Mouse (Mus musculus) liver, embryonic 13.5 days (tissue): ENCODE measurements at regions not wholly inside any gene's neighbourhood (a gene's known extent, or its start where the extent isn't known, plus 50 kb on each side); places are given as distances from the start of the nearest gene placed in this dataset.

ENCODE experiments used
- ATAC-seq: fragments of 200-750 bp; cut with Nextera tagmentation; 2 replicates; pipeline ENCODE4 v1.8.0; 2017; ENCODE audit warnings: low read depth, mild to moderate bottlenecking, moderate number of reproducible peaks, moderate library complexity
- DNase-seq: peaks from one replicate; pipeline ENCODE4 v3.0.0; 2022
- H3K27ac ChIP-seq: fragments of 300-500 bp; sonication (generic); 2 replicates; pipeline ENCODE4 v1.5.1; 2015; ENCODE audit warnings: moderate library complexity, mild to moderate bottlenecking, inconsistent platforms
- H3K27me3 ChIP-seq: fragments of 300-500 bp; sonication (generic); 2 replicates; pipeline ENCODE4 v1.6.1; 2015; ENCODE audit warnings: mild to moderate bottlenecking, inconsistent platforms
- H3K36me3 ChIP-seq: fragments of 300-500 bp; sonication (generic); 2 replicates; pipeline ENCODE4 v1.6.1; 2015; ENCODE audit warnings: mild to moderate bottlenecking, inconsistent platforms
- H3K4me1 ChIP-seq: fragments of 300-500 bp; sonication (generic); replicated peaks from 2 replicates; pipeline ENCODE4 v1.6.1; 2015; ENCODE audit warnings: inconsistent platforms
- H3K4me2 ChIP-seq: fragments of 300-500 bp; sonication (generic); 2 replicates; pipeline ENCODE4 v1.6.1; 2015; ENCODE audit warnings: inconsistent platforms, mild to moderate bottlenecking, moderate library complexity
- H3K4me3 ChIP-seq: fragments of 300-500 bp; sonication (generic); replicated peaks from 2 replicates; pipeline ENCODE4 v1.5.1; 2015; ENCODE audit warnings: mild to moderate bottlenecking, inconsistent platforms
- H3K9ac ChIP-seq: fragments of 300-500 bp; sonication (generic); 2 replicates; pipeline ENCODE4 v1.6.1; 2015; ENCODE audit warnings: mild to moderate bottlenecking, inconsistent platforms
- H3K9me3 ChIP-seq: fragments of 300-500 bp; sonication (generic); replicated peaks from 2 replicates; pipeline ENCODE4 v1.6.1; 2016; ENCODE audit warnings: inconsistent platforms
- WGBS: fragments of 180-500 bp; shearing (Covaris S2); methylation state at CpG from one replicate; pipeline ENCODE4 v1.1.7; 2015; ENCODE audit not compliant: insufficient replicate concordance; 5-methylcytosine and 5-hydroxymethylcytosine counted together

GRCm38 (mm10) chr3:118443742-118444332 is 118.1 kb upstream of the Dpyd start:
- 48% methylated on average over 8 of the region's 8 CpGs for WGBS

GRCm38 (mm10) chr3:118445360-118445759 is 116.6 kb upstream of the Dpyd start:
- no peak for ATAC-seq

More at GRCm38 (mm10) chr3:118443742-118444332, 118.1 kb upstream of the Dpyd start:
- H3K9me3 ChIP-seq = no peaks in the 10 kb centered on the region
- no peak for DNase-seq
- H3K27me3 ChIP-seq = no peaks in the 10 kb centered on the region
- H3K27ac ChIP-seq = no peak overlapping the region
- H3K4me1 ChIP-seq = no peaks in the 10 kb centered on the region
- H3K9ac ChIP-seq = no peak overlapping the region
- no peak overlapping the region for H3K4me2 ChIP-seq
- H3K4me3 ChIP-seq = no peak overlapping the region
- no peak for ATAC-seq
- no peaks in the 10 kb centered on the region for H3K36me3 ChIP-seq

GRCm38 (mm10) chr3:118459636-118460035 is 102.3 kb upstream of the Dpyd start:
- H3K27ac ChIP-seq = no peak overlapping the region
- no peaks in the 10 kb centered on the region for H3K9me3 ChIP-seq
- no peak overlapping the region for H3K4me3 ChIP-seq
- H3K4me1 ChIP-seq = no peaks in the 10 kb centered on the region
- H3K36me3 ChIP-seq = no peaks in the 10 kb centered on the region
- 59% methylated on average over 2 of the region's 2 CpGs for WGBS
- H3K9ac ChIP-seq = no peak overlapping the region
- ATAC-seq (no peak), DNase-seq (no peak)
- no peak overlapping the region for H3K4me2 ChIP-seq
- no peaks in the 10 kb centered on the region for H3K27me3 ChIP-seq

More at GRCm38 (mm10) chr3:118445360-118445759, 116.6 kb upstream of the Dpyd start:
- H3K27ac ChIP-seq = no peak overlapping the region
- no peaks in the 10 kb centered on the region for H3K9me3 ChIP-seq
- H3K9ac ChIP-seq = no peak overlapping the region
- no peaks in the 10 kb centered on the region for H3K27me3 ChIP-seq
- H3K4me3 ChIP-seq = no peak overlapping the region
- WGBS = 74% methylated on average over 4 of the region's 4 CpGs
- no peaks in the 10 kb centered on the region for H3K4me1 ChIP-seq
- H3K4me2 ChIP-seq = no peak overlapping the region
- no peak for DNase-seq
- no peaks in the 10 kb centered on the region for H3K36me3 ChIP-seq

DNA sequence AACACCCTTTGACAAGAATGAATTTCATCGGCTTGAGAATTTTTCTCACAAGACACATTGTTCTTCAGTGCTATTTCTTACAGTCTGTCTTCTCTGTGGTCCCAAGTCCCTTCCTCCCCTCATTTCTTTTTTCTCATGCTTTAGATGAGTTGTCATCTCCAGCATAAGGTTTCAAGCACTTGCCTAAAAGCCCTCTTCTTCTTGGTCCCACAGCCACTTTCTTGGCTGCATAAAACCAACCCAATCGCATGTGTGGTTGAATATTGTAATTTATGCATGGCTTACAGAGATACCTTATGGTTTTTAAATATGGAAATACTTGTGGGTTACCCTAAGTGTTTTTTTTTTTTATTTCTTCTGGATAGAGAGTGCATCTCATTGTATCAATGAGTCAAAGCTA is 96.3 kb upstream of the Dpyd start:
- WGBS = 70% methylated on average over 2 of the region's 2 CpGs
- no peaks in the 10 kb centered on the region for H3K4me1 ChIP-seq
- no peak overlapping the region for H3K27ac ChIP-seq
- no peak overlapping the region for H3K9ac ChIP-seq
- DNase-seq (no peak), ATAC-seq (no peak)
- H3K36me3 ChIP-seq = no peaks in the 10 kb centered on the region
- no peak overlapping the region for H3K4me3 ChIP-seq
- H3K9me3 ChIP-seq = no peaks in the 10 kb centered on the region
- no peaks in the 10 kb centered on the region for H3K27me3 ChIP-seq
- H3K4me2 ChIP-seq = no peak overlapping the region

GRCm38 (mm10) chr3:118472215-118472799 is 89.6 kb upstream of the Dpyd start:
- WGBS = 63% methylated on average over 10 of the region's 10 CpGs
- Histone ChIP-seq H3K36me3 (no peaks in the 10 kb centered on the region), H3K27me3 (no peaks in the 10 kb centered on the region), H3K4me1 (no peaks in the 10 kb centered on the region), H3K4me3 (no peak overlapping the region), H3K9ac (no peak overlapping the region), H3K9me3 (no peaks in the 10 kb centered on the region), H3K27ac (no peak overlapping the region), H3K4me2 (no peak overlapping the region)
- no peak for ATAC-seq
- DNase-seq = no peak

- H3K27ac ChIP-seq = no peak overlapping the region
- 74% methylated on average over 8 of the region's 8 CpGs for WGBS
- H3K4me3 ChIP-seq = no peak overlapping the region
- DNase-seq = no peak
- ATAC-seq = no peak
- no peaks in the 10 kb centered on the region for H3K36me3 ChIP-seq
- no peaks in the 10 kb centered on the region for H3K9me3 ChIP-seq
- H3K4me1 ChIP-seq = no peaks in the 10 kb centered on the region
- no peaks in the 10 kb centered on the region for H3K27me3 ChIP-seq
- H3K4me2 ChIP-seq = no peak overlapping the region
- no peak overlapping the region for H3K9ac ChIP-seq
These were observed 83.9 kb upstream of the Dpyd start for GRCm38 (mm10) chr3:118478065-118478464.

GRCm38 (mm10) chr3:118480515-118481248 is 81.2 kb upstream of the Dpyd start:
- ATAC-seq = no peak
- H3K4me2 ChIP-seq = no peak overlapping the region
- no peaks in the 10 kb centered on the region for H3K9me3 ChIP-seq
- H3K36me3 ChIP-seq = no peaks in the 10 kb centered on the region
- no peak overlapping the region for H3K27ac ChIP-seq
- no peak overlapping the region for H3K4me3 ChIP-seq
- H3K9ac ChIP-seq = no peak overlapping the region
- H3K27me3 ChIP-seq = no peaks in the 10 kb centered on the region
- no peaks in the 10 kb centered on the region for H3K4me1 ChIP-seq
- DNase-seq = no peak
- 62% methylated on average over 8 of the region's 8 CpGs for WGBS

GRCm38 (mm10) chr3:118485966-118486365 is 76.0 kb upstream of the Dpyd start:
- Histone ChIP-seq H3K36me3 (no peaks in the 10 kb centered on the region), H3K4me2 (no peak overlapping the region), H3K4me1 (no peaks in the 10 kb centered on the region), H3K27me3 (no peaks in the 10 kb centered on the region), H3K4me3 (no peak overlapping the region), H3K9ac (no peak overlapping the region), H3K27ac (no peak overlapping the region), H3K9me3 (no peaks in the 10 kb centered on the region)
- ATAC-seq (no peak), DNase-seq (no peak)
- 34% methylated on average over 2 of the region's 2 CpGs for WGBS

- WGBS = 58% methylated on average over 8 of the region's 8 CpGs
These were observed 74.5 kb upstream of the Dpyd start for GRCm38 (mm10) chr3:118487408-118487807.

DNA sequence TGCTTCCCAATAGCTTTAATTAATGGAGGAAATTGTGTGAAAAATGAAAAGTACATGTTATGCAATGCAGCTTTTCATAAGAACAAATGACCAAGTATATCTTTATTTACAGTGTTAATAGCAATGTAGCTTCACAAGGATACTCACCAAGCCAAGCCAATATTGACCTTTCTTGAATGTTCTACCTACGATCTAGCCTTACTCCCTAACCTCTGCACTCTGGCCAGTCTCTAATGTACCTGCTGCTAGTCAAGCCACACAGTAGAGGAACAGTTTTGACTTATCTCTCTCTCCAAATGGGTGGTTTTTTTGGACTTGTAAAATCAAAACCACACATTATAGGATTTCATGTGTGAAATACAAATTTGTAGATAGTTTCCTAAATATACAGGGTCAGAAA is 70.8 kb upstream of the Dpyd start:
- no peak for ATAC-seq
- WGBS = 70% methylated on average over 1 of the region's 1 CpGs

More at GRCm38 (mm10) chr3:118487408-118487807, 74.5 kb upstream of the Dpyd start:
- Histone ChIP-seq H3K9ac (no peak overlapping the region), H3K9me3 (no peaks in the 10 kb centered on the region), H3K4me3 (no peak overlapping the region), H3K27me3 (no peaks in the 10 kb centered on the region), H3K4me1 (no peaks in the 10 kb centered on the region), H3K4me2 (no peak overlapping the region), H3K36me3 (no peaks in the 10 kb centered on the region), H3K27ac (no peak overlapping the region)
- ATAC-seq = no peak
- no peak for DNase-seq

GRCm38 (mm10) chr3:118491871-118492270 is 70.1 kb upstream of the Dpyd start:
- ATAC-seq = no peak
- Histone ChIP-seq H3K27ac (no peak overlapping the region), H3K27me3 (no peaks in the 10 kb centered on the region), H3K4me2 (no peak overlapping the region), H3K9me3 (no peaks in the 10 kb centered on the region), H3K9ac (no peak overlapping the region), H3K36me3 (no peaks in the 10 kb centered on the region), H3K4me3 (no peak overlapping the region), H3K4me1 (no peaks in the 10 kb centered on the region)
- no peak for DNase-seq
- WGBS = 67% methylated on average over 5 of the region's 5 CpGs

More for the DNA sequence above, 70.8 kb upstream of the Dpyd start:
- no peaks in the 10 kb centered on the region for H3K4me1 ChIP-seq
- H3K4me2 ChIP-seq = no peak overlapping the region
- no peak overlapping the region for H3K9ac ChIP-seq
- DNase-seq = no peak
- H3K4me3 ChIP-seq = no peak overlapping the region
- no peaks in the 10 kb centered on the region for H3K36me3 ChIP-seq
- H3K27me3 ChIP-seq = no peaks in the 10 kb centered on the region
- H3K9me3 ChIP-seq = no peaks in the 10 kb centered on the region
- H3K27ac ChIP-seq = no peak overlapping the region
